Mouse (Mus musculus): ENCODE data around the gene Ntmt1. TPM values are rescaled to one million over a fixed set of nuclear protein-coding genes. Genes with fewer than 3 reads are reported as not detected.
A peak's percentile ranks its signal among the peaks of the same experiment; 100 is the strongest.

Gene Ntmt1
- polyA plus RNA-seq (2015; fragmentation: Nextera tagmentation; extraction: Ambion mirVana) = 84.5 and 85.4 TPM in 2 replicates

GRCm38 (mm10) chr2:30807648-30808295 is at the start of gene Ntmt1:
TSS of gene Ntmt1 (plus strand) at chr2:30807826.
- under 1% methylated on average over 43 of the region's 44 CpGs for WGBS
- Histone ChIP-seq H3K4me2 (replicated peaks) (peak within 1 kb of the TSS; percentile 89), H3K9me3 (no peaks in the 10 kb centered on the region), H3K4me3 (replicated peaks) (peak within 1 kb of the TSS; percentile 78), H3K9ac (peak within 1 kb of the TSS; percentile 93), H3K27me3 (replicated peaks) (0 out of 2 replicates have a peak, but pooled peaks cover 3% of the 10 kb centered on the region), H3K27ac (peak within 1 kb of the TSS; percentile 80), H3K4me1 (replicated peaks) (peaks cover 18% of the 10 kb centered on the region), H3K36me3 (peaks cover 4% of the 10 kb centered on the region; the same call in 1 of the 2 replicates)
- ATAC-seq = peak; percentile 99

- no peaks in the 10 kb centered on the region for H3K36me3 ChIP-seq
- H3K9me3 ChIP-seq = no peaks in the 10 kb centered on the region
- peak overlapping the region; percentile 84 for H3K27ac ChIP-seq
- WGBS = 4% methylated on average over 17 of the region's 17 CpGs
- peak; percentile 90 for ATAC-seq
- H3K4me1 ChIP-seq (replicated peaks) = peaks cover 29% of the 10 kb centered on the region
- no peaks in the 10 kb centered on the region for H3K27me3 ChIP-seq (replicated peaks)
- H3K4me3 ChIP-seq (replicated peaks) = no peak overlapping the region
- H3K9ac ChIP-seq = no peak overlapping the region; the same call in 1 of the 2 replicates
- H3K4me2 ChIP-seq (replicated peaks) = peak overlapping the region; percentile 45
Measured at GRCm38 (mm10) chr2:30758341-30759087, 49.1 kb upstream of the Ntmt1 start.

GRCm38 (mm10) chr2:30759088-30759374 is 48.6 kb upstream of the Ntmt1 start:
- ATAC-seq = peak; percentile 27; the same call in 1 of the 2 replicates
- Histone ChIP-seq H3K27ac (peak overlapping the region; percentile 84), H3K36me3 (no peaks in the 10 kb centered on the region), H3K27me3 (replicated peaks) (no peaks in the 10 kb centered on the region), H3K4me3 (replicated peaks) (no peak overlapping the region), H3K9ac (no peak overlapping the region), H3K4me1 (replicated peaks) (peaks cover 28% of the 10 kb centered on the region), H3K4me2 (replicated peaks) (peak overlapping the region; percentile 45), H3K9me3 (no peaks in the 10 kb centered on the region)
- 45% methylated on average over 4 of the region's 4 CpGs for WGBS

GRCm38 (mm10) chr2:30759442-30759841 is 48.2 kb upstream of the Ntmt1 start:
- WGBS = 76% methylated on average over 4 of the region's 4 CpGs
- H3K4me1 ChIP-seq (replicated peaks) = peaks cover 28% of the 10 kb centered on the region
- ATAC-seq = no peak
- H3K27me3 ChIP-seq (replicated peaks) = no peaks in the 10 kb centered on the region
- H3K36me3 ChIP-seq = no peaks in the 10 kb centered on the region
- peak overlapping the region; percentile 84 for H3K27ac ChIP-seq
- no peak overlapping the region for H3K4me3 ChIP-seq (replicated peaks)
- no peaks in the 10 kb centered on the region for H3K9me3 ChIP-seq
- H3K9ac ChIP-seq = no peak overlapping the region
- no peak overlapping the region for H3K4me2 ChIP-seq (replicated peaks)

- Histone ChIP-seq H3K9me3 (no peaks in the 10 kb centered on the region), H3K27me3 (replicated peaks) (no peaks in the 10 kb centered on the region), H3K4me1 (replicated peaks) (peaks cover 28% of the 10 kb centered on the region), H3K4me3 (replicated peaks) (no peak overlapping the region), H3K36me3 (no peaks in the 10 kb centered on the region), H3K27ac (peak overlapping the region; percentile 56), H3K9ac (0 out of 2 replicates have a peak overlapping the region, but pooled peaks have one; percentile 20), H3K4me2 (replicated peaks) (no peak overlapping the region)
- 59% methylated on average over 10 of the region's 10 CpGs for WGBS
- no peak for ATAC-seq
Measured at GRCm38 (mm10) chr2:30759858-30760547, 47.6 kb upstream of the Ntmt1 start.

GRCm38 (mm10) chr2:30760706-30761105 is 46.9 kb upstream of the Ntmt1 start:
- Histone ChIP-seq H3K9me3 (no peaks in the 10 kb centered on the region), H3K9ac (no peak overlapping the region), H3K4me3 (replicated peaks) (no peak overlapping the region), H3K4me2 (replicated peaks) (no peak overlapping the region), H3K36me3 (no peaks in the 10 kb centered on the region), H3K27me3 (replicated peaks) (no peaks in the 10 kb centered on the region), H3K4me1 (replicated peaks) (peaks cover 28% of the 10 kb centered on the region), H3K27ac (no peak overlapping the region)
- ATAC-seq = no peak
- 46% methylated on average over 6 of the region's 6 CpGs for WGBS

GRCm38 (mm10) chr2:30766446-30766845 is 41.2 kb upstream of the Ntmt1 start:
- H3K4me3 ChIP-seq (replicated peaks) = no peak overlapping the region
- no peak overlapping the region for H3K4me2 ChIP-seq (replicated peaks)
- no peaks in the 10 kb centered on the region for H3K36me3 ChIP-seq
- no peak for ATAC-seq
- H3K9ac ChIP-seq = no peak overlapping the region
- H3K27me3 ChIP-seq (replicated peaks) = no peaks in the 10 kb centered on the region
- 84% methylated on average over 5 of the region's 5 CpGs for WGBS
- no peak overlapping the region for H3K27ac ChIP-seq
- peaks cover 1% of the 10 kb centered on the region for H3K4me1 ChIP-seq (replicated peaks)
- H3K9me3 ChIP-seq = no peaks in the 10 kb centered on the region

- Histone ChIP-seq H3K27ac (no peak overlapping the region), H3K27me3 (replicated peaks) (no peaks in the 10 kb centered on the region), H3K9me3 (no peaks in the 10 kb centered on the region), H3K4me1 (replicated peaks) (peaks cover 13% of the 10 kb centered on the region), H3K9ac (no peak overlapping the region), H3K4me2 (replicated peaks) (no peak overlapping the region), H3K4me3 (replicated peaks) (no peak overlapping the region), H3K36me3 (no peaks in the 10 kb centered on the region)
- WGBS = 82% methylated on average over 7 of the region's 7 CpGs
- ATAC-seq = no peak
Measured at GRCm38 (mm10) chr2:30767626-30768240, 39.9 kb upstream of the Ntmt1 start.

GRCm38 (mm10) chr2:30768529-30768928 is 39.1 kb upstream of the Ntmt1 start:
- H3K4me3 ChIP-seq (replicated peaks) = no peak overlapping the region
- WGBS = 65% methylated on average over 5 of the region's 5 CpGs

GRCm38 (mm10) chr2:30769187-30769586 is 38.4 kb upstream of the Ntmt1 start:
- no peak for ATAC-seq
- Histone ChIP-seq H3K27ac (no peak overlapping the region), H3K4me2 (replicated peaks) (no peak overlapping the region), H3K4me3 (replicated peaks) (no peak overlapping the region), H3K9me3 (no peaks in the 10 kb centered on the region), H3K36me3 (no peaks in the 10 kb centered on the region), H3K27me3 (replicated peaks) (no peaks in the 10 kb centered on the region), H3K9ac (no peak overlapping the region), H3K4me1 (replicated peaks) (peaks cover 17% of the 10 kb centered on the region)
- WGBS = 50% methylated on average over 6 of the region's 6 CpGs

More at GRCm38 (mm10) chr2:30768529-30768928, 39.1 kb upstream of the Ntmt1 start:
- Histone ChIP-seq H3K27me3 (replicated peaks) (no peaks in the 10 kb centered on the region), H3K4me2 (replicated peaks) (no peak overlapping the region), H3K27ac (no peak overlapping the region), H3K36me3 (no peaks in the 10 kb centered on the region), H3K9ac (no peak overlapping the region), H3K9me3 (no peaks in the 10 kb centered on the region), H3K4me1 (replicated peaks) (peaks cover 17% of the 10 kb centered on the region)
- no peak for ATAC-seq

GRCm38 (mm10) chr2:30771368-30771805 is 36.2 kb upstream of the Ntmt1 start:
- H3K36me3 ChIP-seq = no peaks in the 10 kb centered on the region
- H3K9ac ChIP-seq = peak overlapping the region; percentile 52
- H3K4me2 ChIP-seq (replicated peaks) = peak overlapping the region; percentile 95
- WGBS = under 1% methylated on average over 51 of the region's 51 CpGs
- H3K27me3 ChIP-seq (replicated peaks) = no peaks in the 10 kb centered on the region
- H3K9me3 ChIP-seq = no peaks in the 10 kb centered on the region
- peak overlapping the region; percentile 75 for H3K27ac ChIP-seq
- peak overlapping the region; percentile 50 for H3K4me3 ChIP-seq (replicated peaks)
- 0 out of 2 replicates have a peak, but pooled peaks have one; percentile 6 for ATAC-seq
- H3K4me1 ChIP-seq (replicated peaks) = peaks cover 17% of the 10 kb centered on the region

Data from intestine, embryonic 15.5 days (tissue).